Mouse (Mus musculus) right cerebral cortex, postnatal 4 days (tissue): ENCODE data around the gene Tyrobp.

Source experiments
- DNase-seq: peaks from one replicate; pipeline ENCODE4 v3.0.0-alpha.2; 2022

The Tyrobp gene

DNA sequence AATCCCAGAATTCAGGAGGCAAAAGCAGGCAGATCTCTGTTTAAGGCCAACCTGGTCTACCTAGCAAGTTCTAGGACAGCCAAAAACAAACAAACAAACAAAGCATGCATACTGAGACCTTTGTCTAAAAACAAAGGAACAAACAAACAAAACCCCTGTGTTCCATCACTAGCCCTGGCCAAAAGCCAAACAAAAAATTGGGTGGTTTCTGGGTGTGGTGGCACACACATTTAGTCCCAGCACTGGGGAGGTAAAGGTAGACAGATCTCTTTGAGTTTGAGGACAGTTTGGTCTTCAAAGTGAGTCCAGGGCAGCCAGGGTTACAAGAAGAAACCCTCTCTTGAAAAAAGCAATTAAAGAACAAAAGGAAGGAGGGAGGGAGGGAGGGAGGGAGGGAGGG is 15.8 kb downstream of the Tyrobp start:
- DNase-seq: no peak

DNA sequence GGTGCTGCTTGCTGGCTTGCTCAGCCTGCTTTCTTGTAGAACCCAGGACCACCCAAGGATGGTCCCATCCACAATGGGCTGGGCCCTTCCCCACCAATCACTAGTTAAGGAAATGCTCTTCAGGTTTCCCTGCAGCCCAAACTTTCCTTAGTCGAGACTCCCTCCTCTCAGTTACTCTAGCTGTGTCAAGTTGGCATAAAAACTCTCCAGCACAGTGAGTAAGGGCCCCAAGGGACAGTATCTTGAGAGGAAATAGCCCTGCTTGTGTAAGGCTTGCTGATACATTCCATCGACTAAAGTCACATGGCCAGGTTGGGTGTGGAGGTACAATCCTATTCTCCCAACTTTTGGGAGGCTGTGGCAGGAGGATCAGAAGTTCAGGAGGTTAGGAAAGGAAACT is 16.6 kb downstream of the Tyrobp start:
- no peak for DNase-seq

DNA sequence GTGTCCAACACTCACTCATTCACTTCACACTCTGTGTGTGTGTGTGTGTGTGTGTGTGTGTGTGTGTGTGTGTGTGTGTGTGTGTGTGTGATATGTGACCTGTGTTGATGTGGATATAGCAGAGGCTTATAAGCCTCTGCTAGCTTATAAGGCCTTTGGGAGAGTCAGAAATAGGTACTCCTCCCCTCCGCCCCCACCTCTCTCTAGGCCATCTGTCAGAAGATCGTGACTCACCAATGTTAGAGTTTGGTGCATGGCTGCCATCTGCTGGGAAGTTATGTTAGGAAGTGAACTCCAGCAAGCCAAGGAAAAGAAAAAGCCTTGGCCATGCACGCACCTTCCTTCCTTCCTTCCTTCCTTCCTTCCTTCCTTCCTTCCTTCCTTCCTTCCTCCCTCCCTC is 18.2 kb downstream of the Tyrobp start:
- peak; percentile 75 for DNase-seq

DNA sequence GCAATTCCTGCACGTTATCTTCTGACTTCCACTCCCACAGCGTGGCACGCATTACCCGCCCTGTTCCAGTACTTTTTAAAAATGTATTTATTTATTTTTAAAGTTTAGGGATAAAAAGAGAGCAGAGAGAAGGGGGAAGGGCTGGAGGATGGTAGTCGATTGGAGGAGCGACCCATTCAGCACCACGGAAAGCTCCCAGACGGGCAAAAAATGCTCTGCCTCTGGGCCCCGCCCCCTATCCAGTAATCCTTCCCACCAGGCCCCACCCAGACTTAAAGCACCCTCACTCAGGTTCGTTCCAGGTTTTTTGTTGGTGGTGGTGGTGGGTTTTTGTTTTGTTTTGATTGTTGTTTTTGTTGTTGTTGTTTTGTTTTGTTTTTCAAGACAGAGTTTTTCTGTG is 20.7 kb downstream of the Tyrobp start:
- no peak for DNase-seq

DNA sequence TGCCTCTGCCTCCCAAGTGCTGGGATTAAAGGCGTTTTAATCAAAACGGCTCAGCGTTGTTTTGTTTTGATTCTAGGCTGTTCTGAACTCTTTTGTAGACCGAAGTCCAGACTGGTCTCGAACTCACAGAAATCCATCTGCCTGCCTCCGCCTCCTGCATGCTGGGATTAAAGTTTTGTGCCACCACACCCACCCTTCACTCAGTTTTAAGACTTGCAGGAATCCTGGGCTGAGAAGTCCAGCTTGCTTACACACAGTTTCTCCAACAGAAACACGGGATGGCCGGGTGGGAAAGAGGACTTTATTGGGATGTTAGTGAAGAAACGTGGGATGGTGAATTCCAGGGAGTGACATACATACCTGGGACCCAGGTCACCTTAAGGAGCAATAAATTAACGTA is 21.1 kb downstream of the Tyrobp start:
- no peak for DNase-seq

DNA sequence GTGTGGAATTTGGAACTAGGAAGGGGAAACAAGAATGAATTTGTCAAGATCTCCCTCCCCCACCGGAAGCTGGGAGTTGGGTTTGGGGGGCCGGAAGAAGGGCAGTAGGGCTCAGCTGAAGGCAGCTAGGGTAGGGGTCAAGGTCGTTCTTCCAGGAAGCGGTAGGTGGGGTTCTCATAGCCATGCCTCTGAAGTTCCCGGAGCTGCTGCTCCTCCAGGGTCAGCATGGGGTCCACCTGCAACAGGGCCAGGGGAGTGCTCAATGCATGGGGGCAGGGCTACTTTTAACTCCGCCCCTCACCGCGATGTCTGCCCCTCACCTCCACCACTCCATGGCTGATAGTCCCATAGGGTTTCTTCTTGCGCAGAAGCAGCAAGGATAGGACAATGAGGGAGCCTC is 21.6 kb downstream of the Tyrobp start:
- no peak for DNase-seq

DNA sequence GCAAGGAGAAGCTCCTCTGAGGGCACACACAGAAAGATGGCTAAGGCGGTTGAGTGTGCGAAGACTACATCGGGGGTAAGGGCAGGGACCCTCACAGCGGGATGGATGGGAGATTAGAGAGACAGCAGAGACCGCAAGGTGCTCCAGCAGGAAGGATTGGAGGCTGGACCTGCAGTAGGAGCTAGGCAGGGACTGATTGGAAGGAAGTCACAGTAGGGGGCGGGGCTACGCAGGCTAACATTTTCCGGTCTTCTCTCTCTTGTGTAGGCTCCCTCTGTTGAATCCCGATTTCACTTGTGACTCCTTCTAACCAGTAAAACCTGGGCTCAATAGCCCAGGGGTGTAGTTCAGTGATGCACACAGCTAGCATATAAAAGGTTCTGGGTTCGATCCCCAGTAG is 23.3 kb downstream of the Tyrobp start:
- no peak for DNase-seq

DNA sequence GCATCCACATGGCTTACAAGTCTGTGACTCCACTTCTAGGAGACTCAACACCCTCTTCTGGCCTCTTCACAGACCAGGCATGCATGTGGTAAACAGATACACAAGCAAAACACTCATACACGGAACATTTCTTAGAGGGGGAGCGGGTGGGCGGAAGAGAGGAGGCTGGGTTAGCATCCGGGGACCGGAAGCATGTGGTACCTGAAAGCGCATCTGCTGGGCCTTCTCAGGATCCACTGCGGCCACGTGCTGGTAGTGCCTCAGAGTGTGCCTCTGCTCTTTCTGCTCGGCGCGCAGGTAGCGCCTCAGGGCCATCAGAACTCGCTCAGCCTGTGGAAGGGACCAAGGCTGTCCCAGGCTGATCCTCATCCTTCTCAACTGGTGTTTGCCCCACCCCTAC is 26.2 kb downstream of the Tyrobp start:
- DNase-seq: no peak

DNA sequence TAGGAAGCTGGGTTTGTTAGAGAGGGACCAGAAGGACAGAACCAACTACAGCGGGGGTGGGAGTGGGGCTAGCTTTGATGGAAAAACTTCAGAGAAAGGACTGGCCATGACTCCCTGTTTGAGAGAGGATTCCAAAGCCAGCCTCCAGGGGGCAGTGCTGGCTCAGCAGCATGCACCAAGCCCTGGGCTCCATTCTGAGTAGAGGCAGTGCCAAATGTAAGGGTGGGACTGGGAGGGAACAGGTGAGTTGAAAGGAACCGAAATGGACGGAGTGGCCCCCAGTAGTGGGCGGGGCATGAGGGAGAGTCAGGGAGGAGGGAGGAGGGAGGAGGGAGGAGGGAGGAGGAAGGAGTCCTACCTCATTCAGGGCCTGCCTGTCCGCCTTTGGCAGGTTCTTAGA is 27.1 kb downstream of the Tyrobp start:
- DNase-seq: peak; percentile 79

DNA sequence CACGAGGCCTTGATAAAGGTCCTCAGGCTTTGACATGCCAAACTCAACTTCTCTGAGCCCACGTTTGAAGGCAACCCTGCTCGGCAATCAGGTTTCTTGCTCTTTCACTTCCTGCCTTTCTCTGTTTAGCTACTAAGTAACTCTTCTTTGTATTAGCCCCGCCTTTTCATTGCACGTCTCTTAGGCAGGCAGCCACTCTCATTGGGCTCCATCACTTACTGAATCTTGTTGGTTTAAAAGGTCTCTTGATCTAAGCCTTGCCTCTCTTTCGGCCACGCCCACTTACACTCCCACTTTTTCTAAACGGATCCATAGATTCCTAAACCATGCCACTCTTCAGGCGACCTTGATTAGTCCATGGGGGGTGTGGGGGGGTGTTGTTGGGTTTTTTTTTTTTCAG is 30.1 kb downstream of the Tyrobp start:
- DNase-seq: no peak

DNA sequence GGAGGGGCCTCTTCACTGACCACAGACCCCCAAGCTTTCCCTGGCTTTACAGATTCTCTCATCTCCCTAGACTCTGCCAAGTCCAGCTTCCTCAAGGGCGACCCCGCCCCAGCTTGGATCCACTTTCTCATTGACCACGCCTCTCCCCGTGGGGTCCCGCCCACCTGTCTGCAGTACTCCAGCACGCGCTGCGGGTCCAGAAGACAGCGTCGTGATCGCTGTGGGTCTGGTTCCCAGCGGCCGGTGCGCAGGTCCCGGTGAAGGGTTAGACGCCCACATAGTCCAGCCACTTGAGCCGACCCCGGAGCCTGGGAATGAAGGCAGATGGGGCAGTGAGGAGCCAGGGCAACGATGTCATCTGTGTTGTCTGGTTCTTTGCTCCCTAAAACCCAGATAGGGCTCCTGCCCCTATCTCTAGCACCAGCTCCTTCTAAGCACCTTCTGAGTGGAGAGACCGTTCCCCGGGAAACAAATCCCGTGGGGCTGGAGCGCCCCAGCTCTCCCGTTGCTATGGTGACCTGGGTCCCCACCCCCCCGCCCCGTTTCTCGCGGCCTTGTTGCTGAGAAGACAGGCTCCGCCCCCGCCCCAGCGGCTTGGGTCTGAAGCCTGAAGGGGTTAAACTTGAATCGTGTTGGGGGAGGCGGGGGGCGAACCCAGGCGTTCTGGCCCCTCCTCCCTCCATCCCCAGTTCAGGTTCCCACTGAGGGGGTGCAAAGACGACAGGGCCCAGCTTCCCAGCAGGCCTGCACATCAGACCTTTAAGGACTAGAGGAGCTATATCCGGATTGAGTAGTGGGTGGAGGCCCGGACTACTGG is 30.8 kb downstream of the Tyrobp start:
- DNase-seq: peak; percentile 84

DNA sequence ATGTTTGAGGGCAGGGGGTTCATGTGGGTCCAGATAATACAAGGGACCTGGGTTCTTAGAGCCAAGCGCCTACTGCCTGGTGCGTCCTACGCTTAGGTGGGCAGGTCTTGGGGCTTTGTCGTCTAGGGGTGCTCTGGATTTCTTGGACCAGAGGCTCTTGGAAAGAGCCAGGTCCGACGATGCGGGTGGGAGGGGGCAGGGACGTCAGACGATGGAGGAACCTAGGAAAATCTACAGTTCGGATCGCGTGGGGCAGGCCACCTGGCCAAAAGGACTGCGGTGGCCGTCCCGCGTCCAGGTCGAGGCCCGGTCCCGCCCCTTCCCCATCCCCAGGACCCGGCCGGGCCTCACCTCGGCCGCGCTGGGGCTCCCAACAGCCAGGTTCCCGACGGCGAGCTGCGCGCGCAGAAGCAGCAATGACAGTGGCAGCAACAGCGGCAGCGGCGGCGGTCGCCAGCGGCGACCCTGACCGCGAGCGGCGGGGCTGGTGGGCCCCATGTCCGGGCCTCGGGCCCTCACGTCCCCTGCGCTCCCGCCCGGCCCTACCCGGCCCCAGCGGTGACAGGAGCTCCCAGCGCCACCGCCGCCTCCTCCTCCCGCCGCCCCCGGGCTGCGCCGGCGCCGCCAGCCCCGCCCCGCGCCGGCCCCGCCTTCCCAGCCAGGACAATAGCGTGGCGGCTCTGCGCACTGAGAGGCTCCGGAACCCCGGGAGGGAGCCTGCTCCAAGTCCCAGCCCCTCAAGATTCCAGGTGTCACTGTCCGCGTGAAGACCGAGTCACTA is 31.6 kb downstream of the Tyrobp start, which contains the start of gene Aplp1:
Gene Aplp1 (minus strand): TSS at position 565 of the 781 bp plus-strand sequence.
- DNase-seq: peak; percentile 77

DNA sequence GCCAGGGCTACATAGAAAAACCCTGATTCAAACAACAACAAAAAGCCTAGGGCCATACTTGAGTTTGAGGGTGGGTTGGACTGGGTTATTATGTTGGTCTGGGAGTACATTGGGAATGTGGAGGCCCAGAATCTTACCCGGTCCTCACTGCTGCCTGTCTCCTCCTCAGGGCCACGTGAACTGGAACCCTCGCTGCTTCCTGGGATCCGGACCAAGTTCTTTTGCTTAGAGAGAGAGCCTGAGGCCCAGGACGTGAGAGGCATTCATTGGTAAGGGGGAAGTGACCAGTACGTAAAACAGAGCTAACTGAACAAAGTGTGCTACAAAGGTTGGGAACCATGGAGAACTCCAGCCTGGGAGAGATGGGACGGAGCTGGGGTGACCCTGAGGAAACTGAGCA is 36.7 kb downstream of the Tyrobp start:
- DNase-seq: no peak

DNA sequence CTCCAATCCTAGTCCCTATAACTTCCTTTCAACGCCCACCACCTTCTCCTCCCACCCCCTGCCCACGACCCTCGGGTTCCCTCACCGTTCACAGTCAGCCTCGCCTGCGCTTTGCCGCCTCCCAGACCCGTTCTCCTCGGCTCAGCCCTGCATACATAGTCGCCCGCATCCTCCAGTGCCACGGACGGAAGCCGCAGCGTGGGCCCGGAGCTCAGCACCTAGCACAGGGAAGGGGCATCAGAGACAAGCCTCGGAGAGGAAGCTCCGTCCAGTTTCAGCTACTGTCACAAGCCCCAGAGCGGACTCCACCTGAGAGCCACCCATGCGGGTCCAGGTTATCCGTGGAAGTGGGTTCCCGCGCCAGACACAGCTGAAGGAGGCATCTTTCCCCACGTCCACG is 39.8 kb downstream of the Tyrobp start:
- no peak for DNase-seq

DNA sequence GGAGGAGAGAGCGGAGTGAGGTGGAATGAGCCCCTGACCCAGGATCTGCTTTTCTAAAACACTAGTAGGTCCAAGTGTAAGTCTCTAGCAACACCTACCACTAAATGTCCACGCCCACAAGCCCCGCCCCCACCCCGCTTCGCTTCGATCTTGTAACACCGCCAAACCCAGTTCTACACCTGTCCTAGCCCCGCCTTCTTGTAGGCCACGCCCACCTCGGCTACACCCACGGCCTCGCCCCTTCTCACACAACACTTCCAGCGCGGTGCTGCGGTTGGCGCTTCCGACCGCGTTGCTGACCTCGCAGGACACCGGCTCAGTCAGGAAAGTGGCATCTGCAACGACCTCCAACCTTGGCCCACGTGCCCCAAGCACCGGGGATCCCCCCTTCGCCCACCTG is 40.2 kb downstream of the Tyrobp start:
- no peak for DNase-seq

DNA sequence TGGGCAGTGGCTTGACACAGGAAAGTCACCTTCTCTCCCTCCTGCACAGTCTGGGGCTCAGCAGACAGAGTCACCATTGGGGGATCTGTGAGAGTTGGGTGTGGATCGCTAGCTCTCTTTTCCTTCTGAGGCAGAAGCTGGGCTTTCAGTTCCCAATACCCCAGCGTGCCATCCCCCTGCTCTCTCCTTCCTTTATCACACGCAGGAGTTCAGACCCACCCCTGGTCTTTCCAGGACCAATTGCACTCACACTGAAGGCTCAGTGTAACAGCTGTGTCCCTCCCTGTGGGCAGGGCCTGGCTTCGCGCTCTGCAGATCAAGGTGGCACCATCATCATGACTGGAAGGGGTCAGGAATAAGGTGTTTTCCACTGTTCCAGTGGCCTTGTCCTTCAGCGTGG is 40.7 kb downstream of the Tyrobp start:
- no peak for DNase-seq

DNA sequence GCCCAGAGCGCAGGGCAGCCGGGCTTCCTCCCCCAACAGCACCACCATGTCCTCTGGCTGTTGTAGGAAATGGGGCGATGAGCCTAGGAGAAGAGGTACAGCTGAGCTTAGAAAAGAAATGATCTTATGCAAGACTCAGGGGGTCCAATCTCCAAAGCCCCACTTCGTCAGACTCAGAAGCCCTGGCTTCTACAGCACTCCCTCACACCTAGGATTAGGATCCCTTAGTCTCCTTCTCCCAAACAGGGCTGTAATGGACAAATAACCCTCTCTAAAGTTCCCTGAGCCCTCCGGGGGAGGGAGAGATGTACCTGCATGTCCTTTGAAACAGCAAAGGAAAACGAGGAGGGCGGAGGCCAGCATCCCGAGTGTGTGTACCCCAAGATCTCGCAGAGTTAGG is 42.9 kb downstream of the Tyrobp start:
- DNase-seq: no peak

DNA sequence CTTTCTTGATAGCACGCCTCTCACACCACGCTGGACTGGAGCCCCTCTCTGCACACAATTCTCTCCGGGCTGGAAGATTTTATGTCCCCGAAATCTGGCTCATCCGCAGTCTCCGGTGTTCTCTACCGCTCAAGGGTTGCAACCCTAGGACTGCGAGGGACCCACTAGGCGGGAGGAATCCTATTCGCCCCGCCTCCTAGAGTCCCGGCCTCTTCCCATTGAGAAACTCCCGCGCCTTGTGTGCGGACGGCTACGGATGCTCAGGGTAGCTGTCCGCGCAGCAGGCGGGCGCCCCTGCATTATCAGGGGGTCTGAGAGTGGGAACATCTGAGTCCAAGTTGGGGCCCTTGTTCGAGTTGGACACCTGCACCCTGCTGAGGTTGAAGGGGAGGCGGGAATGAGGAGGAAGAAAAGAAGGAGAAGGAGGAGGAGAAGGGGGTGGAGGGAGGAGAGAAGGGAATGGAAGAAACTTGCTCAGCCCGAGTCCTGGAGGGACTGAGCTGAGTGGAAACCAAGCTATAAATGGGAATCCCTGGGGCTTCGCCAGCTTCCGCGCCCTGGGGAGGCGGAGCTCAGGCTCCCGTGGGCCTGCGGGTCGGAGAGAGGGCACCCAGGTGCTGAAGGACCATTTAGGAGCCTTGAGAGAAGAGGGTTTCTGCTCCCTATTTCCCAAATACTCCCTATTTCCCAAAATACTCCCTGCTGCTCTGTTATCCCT is 43.5 kb downstream of the Tyrobp start:
- no peak for DNase-seq

DNA sequence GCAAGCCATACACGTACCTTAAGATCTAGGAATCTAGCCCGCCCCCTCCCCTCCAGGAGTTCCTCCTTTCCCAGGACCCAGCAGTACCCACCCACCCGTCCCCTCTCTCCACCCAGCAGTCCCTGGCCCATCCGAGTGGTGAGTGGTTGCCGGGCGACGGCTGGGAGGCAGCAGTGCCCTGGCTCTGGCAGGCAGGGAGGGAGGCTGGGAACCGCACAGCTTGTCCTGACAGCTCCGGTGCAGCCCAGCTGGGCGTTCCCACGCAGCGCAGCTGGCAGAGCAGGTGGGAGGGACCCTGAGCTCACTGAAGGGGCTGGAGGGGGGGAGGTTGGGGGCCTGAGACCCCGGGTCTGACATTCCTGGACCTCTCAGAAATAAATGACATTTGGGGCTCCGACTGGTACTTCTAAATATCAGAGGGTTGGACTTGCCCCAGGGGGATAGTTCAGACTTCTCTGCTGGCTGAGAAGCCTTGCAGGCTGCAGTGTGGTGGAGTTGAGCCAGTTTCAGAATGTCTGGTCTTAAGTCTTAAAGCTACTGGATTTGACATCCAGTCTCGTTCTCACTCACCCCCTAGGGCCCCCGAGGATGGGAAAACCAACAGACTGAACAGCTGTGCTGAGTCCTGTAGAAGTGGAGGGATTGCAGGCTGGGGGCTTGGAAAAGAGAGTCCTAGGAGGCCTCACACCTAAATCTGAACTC is 44.2 kb downstream of the Tyrobp start, which contains the start of the genes Kirrel2 and Nphs1:
Gene Kirrel2 (minus strand): TSS at position 62 of the 702 bp plus-strand sequence.
Gene Nphs1 (plus strand): TSS at position 687 of the 702 bp plus-strand sequence.
- DNase-seq: peak; percentile 53

DNA sequence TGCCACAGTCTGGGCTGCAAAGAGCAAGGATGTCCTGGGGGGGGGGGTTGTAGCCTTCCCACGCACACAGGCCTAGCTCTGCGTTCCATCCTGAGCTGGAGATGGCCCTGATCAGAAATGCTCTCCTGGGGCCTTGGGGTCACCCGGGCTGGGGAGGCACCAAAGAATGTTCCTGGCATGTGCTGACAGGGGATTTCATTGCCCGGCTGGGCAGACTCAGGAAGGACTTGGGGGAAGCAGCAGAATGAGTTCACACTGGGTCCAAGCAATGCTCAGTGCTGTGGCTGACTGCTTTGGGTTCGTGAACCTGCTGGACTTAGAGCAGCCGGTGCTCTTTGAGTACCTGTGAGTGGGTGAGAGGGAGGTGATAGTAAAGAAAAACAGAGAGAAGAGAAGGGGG is 45.9 kb downstream of the Tyrobp start:
- no peak for DNase-seq

DNA sequence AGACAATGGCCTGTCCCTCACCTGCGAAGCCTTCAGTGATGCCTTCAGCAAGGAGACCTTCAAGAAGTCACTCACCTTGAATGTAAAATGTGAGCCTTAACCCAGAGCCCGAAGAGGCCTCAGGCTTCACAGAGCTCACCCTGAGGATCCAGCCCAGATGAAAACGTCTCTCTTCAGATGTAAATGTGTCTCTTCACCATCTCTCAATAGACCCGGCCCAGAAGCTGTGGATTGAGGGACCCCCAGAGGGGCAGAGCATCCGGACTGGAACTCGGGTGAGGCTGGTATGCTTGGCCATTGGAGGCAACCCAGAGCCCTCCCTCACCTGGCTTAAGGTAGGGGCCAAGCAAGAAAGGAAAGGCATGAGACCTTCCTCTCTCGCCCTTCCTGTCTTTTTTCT is 50.0 kb downstream of the Tyrobp start:
- DNase-seq: no peak

DNA sequence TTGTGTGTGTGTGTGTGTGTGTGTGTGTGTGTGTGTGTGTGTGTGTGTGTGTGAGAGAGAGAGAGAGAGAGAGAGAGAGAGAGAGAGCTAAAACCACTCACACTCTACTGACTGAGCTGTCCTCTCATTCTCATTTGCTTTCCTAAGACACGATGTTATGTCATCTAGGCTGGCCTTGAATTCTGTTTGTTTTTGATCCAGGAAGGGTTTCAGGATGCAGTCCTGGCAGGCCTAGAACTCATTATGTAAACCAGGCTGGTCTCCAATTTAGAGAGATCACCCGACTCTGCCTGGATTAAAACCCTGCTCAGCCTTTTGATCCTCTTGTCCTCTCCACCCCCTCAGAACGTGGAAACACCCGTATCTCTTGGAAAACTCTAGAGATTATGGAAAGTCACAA is 50.4 kb downstream of the Tyrobp start:
- no peak for DNase-seq

DNA sequence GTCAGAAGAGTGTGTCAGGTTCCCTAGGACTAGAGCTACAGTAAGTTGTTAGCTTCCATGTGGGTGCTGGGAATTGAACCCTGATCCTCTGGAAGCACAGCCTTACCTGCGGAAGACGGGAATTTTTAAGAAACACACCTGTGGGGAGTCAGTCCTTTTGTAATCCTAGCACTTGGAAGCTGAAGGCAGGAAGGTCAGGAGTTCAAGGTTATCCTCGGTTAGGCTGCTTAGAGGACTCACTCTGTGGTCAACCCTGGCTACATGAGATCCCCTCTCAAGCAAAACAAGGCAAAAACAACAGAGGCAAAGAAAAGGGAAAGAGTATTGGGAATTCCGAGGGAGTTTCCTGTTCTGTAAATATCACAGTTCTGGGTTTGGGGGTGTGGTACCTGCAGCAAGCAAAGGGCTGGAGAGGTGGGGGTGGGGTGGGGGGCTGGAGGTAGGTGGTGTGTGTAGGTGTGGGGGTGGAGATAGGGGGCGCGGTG is 51.3 kb downstream of the Tyrobp start:
- no peak for DNase-seq
